Mouse (Mus musculus) heart, embryonic 10.5 days (tissue): Measurements from ENCODE around the gene Pde6c. TPM values are rescaled to one million over a fixed set of nuclear protein-coding genes. Genes with fewer than 3 reads are reported as not detected.

Source experiments
- DNase-seq: peaks from one replicate; pipeline ENCODE4 v3.0.0-alpha.2; 2017; ENCODE audit warnings: low spot score
- H3K27ac ChIP-seq: fragments of 300-500 bp; sonication (generic); 2 replicates; pipeline ENCODE4 v1.5.1; 2016; ENCODE audit warnings: mild to moderate bottlenecking
- H3K27me3 ChIP-seq: fragments of 300-500 bp; sonication (generic); 2 replicates; pipeline ENCODE4 v1.6.1; 2016; ENCODE audit warnings: mild to moderate bottlenecking; ENCODE audit not compliant: poor library complexity, insufficient read depth, severe bottlenecking
- H3K36me3 ChIP-seq: fragments of 300-500 bp; sonication (generic); 2 replicates; pipeline ENCODE4 v1.6.1; 2016; ENCODE audit warnings: mild to moderate bottlenecking, moderate library complexity
- H3K4me1 ChIP-seq: fragments of 300-500 bp; sonication (generic); 2 replicates; pipeline ENCODE4 v1.6.1; 2016; ENCODE audit warnings: mild to moderate bottlenecking
- H3K4me3 ChIP-seq: fragments of 300-500 bp; sonication (generic); 2 replicates; pipeline ENCODE4 v1.5.1; 2016; ENCODE audit warnings: mild to moderate bottlenecking, moderate library complexity
- H3K9me3 ChIP-seq: fragments of 300-500 bp; sonication (generic); 2 replicates; pipeline ENCODE4 v1.6.1; 2016; ENCODE audit warnings: mild to moderate bottlenecking, moderate library complexity
- WGBS: fragments of 180-500 bp; shearing (Covaris S2); methylation state at CpG from one replicate; pipeline ENCODE4 v1.1.7; 2016; 5-methylcytosine and 5-hydroxymethylcytosine counted together
- polyA plus RNA-seq: library from polyadenylated mRNA; unstranded; fragments of >200 nt; fragmentation: Nextera tagmentation; extraction: Ambion mirVana; gene quantifications from 2 replicates; pipeline ENCODE4 v1.2.1, GENCODE M21; 2016

Pde6c gene
- polyA plus RNA-seq, 1 experiment from 2014 or later, result 0.30 TPM

- Histone ChIP-seq H3K4me3 (no peak overlapping the region), H3K4me1 (0 out of 2 replicates have a peak, but pooled peaks cover 3% of the 10 kb centered on the region), H3K36me3 (no peaks in the 10 kb centered on the region), H3K27me3 (peaks cover 13% of the 10 kb centered on the region; the same call in 1 of the 2 replicates), H3K9me3 (no peaks in the 10 kb centered on the region), H3K27ac (no peak overlapping the region)
- DNase-seq, result no peak
- 86% methylated on average over 7 of the region's 7 CpGs for WGBS
These were observed 17.6 kb upstream of the Pde6c start for GRCm38 (mm10) chr19:38114834-38115491.

- Histone ChIP-seq H3K27ac (no peak overlapping the region), H3K9me3 (no peaks in the 10 kb centered on the region), H3K4me1 (peaks cover 13% of the 10 kb centered on the region), H3K36me3 (no peaks in the 10 kb centered on the region), H3K27me3 (peaks cover 45% of the 10 kb centered on the region), H3K4me3 (no peak overlapping the region)
- no peak for DNase-seq
- WGBS, result 80% methylated on average over 5 of the region's 5 CpGs
These were observed 12.3 kb upstream of the Pde6c start for GRCm38 (mm10) chr19:38120123-38120760.

- peak overlapping the region; percentile 75 for H3K4me3 ChIP-seq
- H3K27me3 ChIP-seq, result peaks cover 62% of the 10 kb centered on the region
- H3K27ac ChIP-seq, result no peak overlapping the region
- H3K9me3 ChIP-seq, result no peaks in the 10 kb centered on the region
- WGBS, result 21% methylated on average over 9 of the region's 9 CpGs
- H3K4me1 ChIP-seq, result peaks cover 13% of the 10 kb centered on the region
- DNase-seq, result no peak
- H3K36me3 ChIP-seq, result no peaks in the 10 kb centered on the region
These were observed 8.7 kb upstream of the Pde6c start for GRCm38 (mm10) chr19:38123921-38124320.

- Histone ChIP-seq H3K36me3 (no peaks in the 10 kb centered on the region), H3K27me3 (peaks cover 62% of the 10 kb centered on the region), H3K9me3 (no peaks in the 10 kb centered on the region), H3K4me1 (peaks cover 13% of the 10 kb centered on the region), H3K4me3 (peak overlapping the region; percentile 75), H3K27ac (peak overlapping the region; percentile 79)
- no peak for DNase-seq
- under 1% methylated on average over 76 of the region's 77 CpGs for WGBS
These were observed 8.0 kb upstream of the Pde6c start for GRCm38 (mm10) chr19:38124401-38125218.

GRCm38 (mm10) chr19:38125219-38125610 is 7.4 kb upstream of the Pde6c start, which contains the start of gene Rbp4:
TSS of gene Rbp4 (minus strand) at chr19:38125281.
- no peaks in the 10 kb centered on the region for H3K9me3 ChIP-seq
- no peak for DNase-seq
- peak within 1 kb of the TSS; percentile 79 for H3K27ac ChIP-seq
- 65% methylated on average over 6 of the region's 6 CpGs for WGBS
- no peaks in the 10 kb centered on the region for H3K36me3 ChIP-seq
- peak within 1 kb of the TSS; percentile 75 for H3K4me3 ChIP-seq
- H3K27me3 ChIP-seq, result peaks cover 62% of the 10 kb centered on the region
- H3K4me1 ChIP-seq, result peaks cover 10% of the 10 kb centered on the region

- H3K27ac ChIP-seq, result no peak overlapping the region
- WGBS, result 65% methylated on average over 8 of the region's 8 CpGs
- H3K4me1 ChIP-seq, result peaks cover 10% of the 10 kb centered on the region
- H3K4me3 ChIP-seq, result no peak overlapping the region
- H3K27me3 ChIP-seq, result peaks cover 53% of the 10 kb centered on the region
- DNase-seq, result no peak
- H3K36me3 ChIP-seq, result no peaks in the 10 kb centered on the region
- H3K9me3 ChIP-seq, result no peaks in the 10 kb centered on the region
These were observed 5.9 kb upstream of the Pde6c start for GRCm38 (mm10) chr19:38126656-38127055.

- peaks cover 11% of the 10 kb centered on the region for H3K4me1 ChIP-seq
- H3K4me3 ChIP-seq, result no peak overlapping the region
- H3K27me3 ChIP-seq, result peaks cover 4% of the 10 kb centered on the region; the same call in 1 of the 2 replicates
- WGBS, result 28% methylated on average over 11 of the region's 11 CpGs
- DNase-seq, result no peak
- H3K9me3 ChIP-seq, result no peaks in the 10 kb centered on the region
- H3K36me3 ChIP-seq, result no peaks in the 10 kb centered on the region
- H3K27ac ChIP-seq, result no peak overlapping the region
These were observed 1.4 kb downstream of the Pde6c start for GRCm38 (mm10) chr19:38133986-38134385.

- DNase-seq, result no peak
- WGBS, result 82% methylated on average over 6 of the region's 6 CpGs
- H3K36me3 ChIP-seq, result no peaks in the 10 kb centered on the region
- H3K27ac ChIP-seq, result no peak overlapping the region
- H3K4me1 ChIP-seq, result peaks cover 11% of the 10 kb centered on the region
- H3K9me3 ChIP-seq, result no peaks in the 10 kb centered on the region
- peaks cover 4% of the 10 kb centered on the region; the same call in 1 of the 2 replicates for H3K27me3 ChIP-seq
- H3K4me3 ChIP-seq, result no peak overlapping the region
These were observed 2.2 kb downstream of the Pde6c start for GRCm38 (mm10) chr19:38134806-38135205.

- Histone ChIP-seq H3K27me3 (no peaks in the 10 kb centered on the region), H3K4me3 (no peak overlapping the region), H3K9me3 (no peaks in the 10 kb centered on the region), H3K4me1 (no peaks in the 10 kb centered on the region), H3K36me3 (no peaks in the 10 kb centered on the region), H3K27ac (no peak overlapping the region)
- 70% methylated on average over 4 of the region's 4 CpGs for WGBS
- DNase-seq, result no peak
These were observed 11.1 kb downstream of the Pde6c start for GRCm38 (mm10) chr19:38143540-38144271.

GRCm38 (mm10) chr19:38156243-38156642 is 23.7 kb downstream of the Pde6c start:
- H3K4me1 ChIP-seq, result no peaks in the 10 kb centered on the region
- no peak for DNase-seq
- H3K4me3 ChIP-seq, result no peak overlapping the region
- H3K27me3 ChIP-seq, result no peaks in the 10 kb centered on the region
- no peaks in the 10 kb centered on the region for H3K9me3 ChIP-seq
- H3K27ac ChIP-seq, result no peak overlapping the region
- no peaks in the 10 kb centered on the region for H3K36me3 ChIP-seq
- WGBS, result 86% methylated on average over 1 of the region's 1 CpGs

GRCm38 (mm10) chr19:38161648-38162354 is 29.2 kb downstream of the Pde6c start:
- Histone ChIP-seq H3K4me3 (no peak overlapping the region), H3K4me1 (no peaks in the 10 kb centered on the region), H3K9me3 (no peaks in the 10 kb centered on the region), H3K36me3 (no peaks in the 10 kb centered on the region), H3K27ac (no peak overlapping the region), H3K27me3 (no peaks in the 10 kb centered on the region)
- DNase-seq, result no peak
- 85% methylated on average over 21 of the region's 21 CpGs for WGBS

GRCm38 (mm10) chr19:38164633-38165032 is 32.1 kb downstream of the Pde6c start:
- DNase-seq, result no peak
- H3K9me3 ChIP-seq, result no peaks in the 10 kb centered on the region
- no peak overlapping the region for H3K4me3 ChIP-seq
- H3K4me1 ChIP-seq, result no peaks in the 10 kb centered on the region
- no peak overlapping the region for H3K27ac ChIP-seq
- no peaks in the 10 kb centered on the region for H3K27me3 ChIP-seq
- H3K36me3 ChIP-seq, result no peaks in the 10 kb centered on the region
- 51% methylated on average over 2 of the region's 2 CpGs for WGBS
